Mouse (Mus musculus): Measurements from ENCODE around the gene Rnf111.
"Not testable (repeated sequence)": the region's sequence is repeated elsewhere in the genome, so short reads cannot be mapped to it uniquely, and the experiment has no call there.

Gene Rnf111

GRCm38 (mm10) chr9:70503626-70504041 is at the start of gene Rnf111:
Gene Rnf111, minus strand, starts transcription at chr9:70503725.
- DNase-seq (ENCODE audit: low read depth): peak; percentile 98

GRCm38 (mm10) chr9:70552233-70552632 is 48.7 kb upstream of the Rnf111 start:
- peak; percentile 20 for DNase-seq (ENCODE audit: low read depth)

DNA sequence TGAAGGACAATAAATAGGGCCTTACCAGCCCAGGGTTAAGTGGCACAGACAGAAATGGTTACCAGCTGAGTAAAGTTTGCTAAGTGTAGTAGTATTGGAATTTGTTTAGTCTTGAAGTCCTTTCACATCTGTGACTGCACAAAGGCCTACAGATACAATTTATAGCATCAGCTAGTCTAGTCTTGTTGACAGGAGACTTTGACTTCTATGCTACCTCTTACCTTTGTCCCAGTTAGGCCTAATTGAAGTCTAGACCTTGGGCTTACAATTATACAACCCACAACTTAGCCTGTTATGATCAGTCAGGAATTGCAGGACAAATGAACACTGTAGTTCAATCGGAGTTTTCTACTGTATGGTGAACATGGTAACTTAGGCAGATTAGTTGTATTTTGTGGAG is 48.0 kb upstream of the Rnf111 start:
- no peak for DNase-seq (ENCODE audit: low read depth)

- no peak for DNase-seq (ENCODE audit: low read depth)
These were observed 44.8 kb upstream of the Rnf111 start for GRCm38 (mm10) chr9:70548304-70548703.

DNA sequence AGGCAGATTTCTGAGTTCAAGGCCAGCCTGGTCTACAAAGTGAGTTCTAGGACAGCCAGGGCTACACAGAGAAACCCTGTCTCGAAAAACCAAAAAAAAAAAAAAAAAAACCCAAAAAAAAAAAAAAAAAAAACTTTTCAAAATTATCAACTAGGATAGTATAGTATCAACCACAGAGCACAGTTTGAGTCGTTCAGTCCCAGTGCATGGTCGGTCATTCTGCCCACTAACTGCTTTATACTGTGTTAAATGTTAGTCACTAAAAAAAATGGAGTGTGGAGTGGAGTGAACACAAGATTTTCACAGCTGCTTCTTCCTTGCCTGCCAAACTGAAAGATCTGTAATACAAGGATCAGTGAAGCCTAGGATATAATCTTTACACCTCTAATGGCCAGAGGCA is 43.1 kb upstream of the Rnf111 start:
- DNase-seq (ENCODE audit: low read depth): not testable (repeated sequence)

DNA sequence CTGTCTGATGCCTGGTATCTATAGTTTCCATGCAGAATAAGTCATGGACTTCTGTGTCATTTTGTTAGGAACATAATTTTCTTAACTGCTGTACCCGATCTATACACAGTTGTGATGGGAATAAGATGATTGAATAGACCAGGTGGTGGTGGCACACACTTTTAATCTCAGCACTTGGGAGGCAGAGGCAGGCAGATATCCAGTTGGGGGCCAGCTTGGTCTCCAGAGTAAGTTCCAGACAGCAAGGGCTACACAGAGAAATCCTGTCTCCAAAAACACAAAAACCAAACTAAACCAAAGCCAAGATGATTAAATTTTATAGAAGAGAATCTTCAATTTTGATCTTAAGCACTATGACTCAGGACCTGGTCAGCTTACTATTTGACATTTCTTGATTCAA is 41.3 kb upstream of the Rnf111 start:
- no peak for DNase-seq (ENCODE audit: low read depth)

- peak; percentile 17 for DNase-seq (ENCODE audit: low read depth)
These were observed 40.5 kb upstream of the Rnf111 start for GRCm38 (mm10) chr9:70543985-70544384.

- no peak for DNase-seq (ENCODE audit: low read depth)
These were observed 39.7 kb upstream of the Rnf111 start for GRCm38 (mm10) chr9:70543048-70543880.

GRCm38 (mm10) chr9:70542305-70543041 is 38.9 kb upstream of the Rnf111 start, which contains the start of gene Sltm:
Gene Sltm, plus strand, starts transcription at chr9:70542754.
- peak; percentile 98 for DNase-seq (ENCODE audit: low read depth)

DNA sequence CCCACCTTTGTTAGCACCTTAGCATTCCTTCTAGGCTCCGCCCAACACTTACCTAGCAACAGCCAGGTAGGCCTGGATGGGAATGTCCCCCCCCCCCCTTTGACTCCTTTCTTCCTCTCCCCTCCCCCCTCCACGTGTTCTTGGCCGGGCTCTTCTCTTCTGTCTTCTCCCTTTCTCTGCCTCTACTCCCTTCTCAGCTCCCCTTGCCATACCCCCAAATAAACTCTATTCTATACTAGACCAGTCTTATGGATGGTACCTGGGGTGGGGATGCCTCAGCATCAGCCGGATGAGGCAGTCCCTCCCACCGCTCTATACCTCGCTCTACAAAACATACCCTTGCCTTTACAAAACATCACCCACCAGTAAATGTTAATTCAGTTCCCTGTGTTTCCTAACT is 38.1 kb upstream of the Rnf111 start:
- peak; percentile 41 for DNase-seq (ENCODE audit: low read depth)

DNA sequence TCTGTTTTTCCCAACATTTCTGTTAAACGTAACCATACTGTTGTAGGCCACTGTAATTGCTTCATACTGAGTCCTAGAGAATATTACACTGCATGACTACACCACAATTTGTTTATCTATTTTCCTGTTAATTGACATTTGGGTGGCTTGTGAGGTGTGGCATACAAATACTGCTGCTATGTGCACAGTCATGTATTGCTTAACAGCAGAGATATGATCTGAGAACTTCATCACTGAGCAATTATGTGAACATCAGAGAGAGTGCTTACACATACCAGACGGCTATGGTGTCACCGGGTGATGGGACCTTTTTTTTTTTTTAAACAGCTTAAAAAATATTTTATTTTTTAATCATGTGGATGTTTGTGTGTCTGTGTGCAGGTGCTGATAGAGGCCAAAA is 29.8 kb upstream of the Rnf111 start:
- no peak for DNase-seq (ENCODE audit: low read depth)

DNA sequence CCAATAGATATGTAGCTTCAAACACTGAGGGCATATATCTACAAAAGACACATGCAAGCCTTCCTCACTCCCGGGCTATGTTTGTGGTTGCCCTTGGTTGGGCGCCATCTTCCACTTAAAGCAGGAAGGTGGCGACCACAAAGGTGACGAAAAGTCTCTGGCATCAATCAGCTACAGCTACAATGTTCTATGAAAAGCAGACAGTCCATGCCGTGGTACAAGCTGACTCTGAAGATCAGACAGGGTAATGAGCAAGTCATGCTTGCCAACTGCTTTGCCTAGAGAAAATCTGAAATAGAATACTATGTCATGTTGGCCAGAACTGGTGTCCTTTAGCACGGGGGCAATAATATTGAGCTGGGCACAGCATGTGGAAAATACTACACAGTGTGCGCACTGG is 20.8 kb upstream of the Rnf111 start:
- no peak for DNase-seq (ENCODE audit: low read depth)

DNA sequence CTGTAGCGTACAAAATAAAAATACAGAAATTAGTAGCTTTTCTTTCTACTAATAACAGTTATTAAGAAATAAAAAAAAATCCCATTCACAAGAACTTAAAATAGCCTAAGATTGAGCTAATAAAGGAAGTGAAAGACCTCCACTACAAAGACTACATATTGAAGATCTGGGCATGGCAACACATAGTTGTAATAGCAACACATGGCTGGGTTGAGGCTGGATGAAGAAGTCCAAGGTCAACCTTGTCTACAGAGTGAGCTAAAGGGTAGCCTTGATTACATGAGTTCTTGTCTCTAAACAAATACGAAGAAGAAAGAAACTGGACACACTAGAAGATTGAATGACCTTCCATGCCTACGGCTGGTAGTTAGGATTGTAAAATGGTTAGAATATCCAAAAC is 20.3 kb upstream of the Rnf111 start:
- no peak for DNase-seq (ENCODE audit: low read depth)

- no peak for DNase-seq (ENCODE audit: low read depth)
These were observed 17.1 kb upstream of the Rnf111 start for GRCm38 (mm10) chr9:70520651-70521050.

- DNase-seq (ENCODE audit: low read depth): no peak
These were observed 8.2 kb upstream of the Rnf111 start for GRCm38 (mm10) chr9:70511681-70512080.

GRCm38 (mm10) chr9:70510998-70511583 is 7.6 kb upstream of the Rnf111 start:
- peak; percentile 48 for DNase-seq (ENCODE audit: low read depth)

DNA sequence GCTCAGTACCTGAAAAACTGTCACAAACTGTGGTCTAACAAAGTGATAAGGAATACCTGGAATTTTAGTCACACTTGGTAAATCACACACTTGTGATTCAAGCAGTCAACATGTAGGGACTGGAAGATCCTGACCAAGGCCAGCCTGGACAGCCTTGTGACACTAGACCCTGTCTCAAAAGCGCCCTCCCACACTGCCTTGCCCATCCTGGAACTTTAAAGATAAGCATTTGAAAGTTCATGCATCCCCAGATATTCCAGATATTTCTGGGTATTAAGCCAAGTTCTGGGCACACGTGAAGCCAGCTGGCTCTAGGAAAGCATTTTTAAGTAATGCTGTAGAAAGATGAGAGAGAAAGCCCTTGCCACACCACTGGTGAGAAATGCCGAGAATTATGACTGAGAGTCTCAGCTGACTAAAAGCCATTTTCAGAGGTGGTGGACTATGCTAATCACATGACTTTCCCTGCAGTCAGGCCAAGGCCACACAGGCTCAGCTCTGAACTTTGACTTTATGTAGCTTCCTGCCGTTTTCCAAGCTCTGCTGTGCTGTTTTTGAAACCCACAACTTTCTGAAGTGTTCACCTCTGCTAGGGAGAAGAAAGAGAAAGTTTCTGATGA is 6.5 kb upstream of the Rnf111 start:
- DNase-seq (ENCODE audit: low read depth): no peak

DNA sequence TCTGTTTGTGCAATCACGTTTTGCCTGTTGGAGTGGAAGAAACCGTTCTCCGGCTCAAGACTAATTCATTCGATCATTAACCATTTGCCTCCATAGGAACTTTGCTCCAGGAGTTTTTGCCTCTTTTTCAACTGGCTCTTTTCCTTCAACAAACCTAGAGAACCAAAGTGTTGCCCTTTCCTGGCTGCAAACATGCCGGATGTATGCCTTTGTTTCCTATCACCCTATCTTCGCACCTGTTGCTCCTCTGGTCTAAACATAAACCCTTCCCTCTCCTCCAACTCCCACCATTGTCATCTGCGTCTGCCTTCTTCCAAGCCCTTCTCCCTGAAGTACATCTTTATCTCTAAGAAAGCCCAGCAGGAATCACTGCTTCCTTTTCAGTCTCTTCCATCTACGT is 3.3 kb upstream of the Rnf111 start:
- DNase-seq (ENCODE audit: low read depth): no peak

- peak; percentile 47 for DNase-seq (ENCODE audit: low read depth)
These were observed 2.7 kb upstream of the Rnf111 start for GRCm38 (mm10) chr9:70506186-70506585.

- peak; percentile 71 for DNase-seq (ENCODE audit: low read depth)
These were observed 416 bp downstream of the Rnf111 start for GRCm38 (mm10) chr9:70503015-70503603.

DNA sequence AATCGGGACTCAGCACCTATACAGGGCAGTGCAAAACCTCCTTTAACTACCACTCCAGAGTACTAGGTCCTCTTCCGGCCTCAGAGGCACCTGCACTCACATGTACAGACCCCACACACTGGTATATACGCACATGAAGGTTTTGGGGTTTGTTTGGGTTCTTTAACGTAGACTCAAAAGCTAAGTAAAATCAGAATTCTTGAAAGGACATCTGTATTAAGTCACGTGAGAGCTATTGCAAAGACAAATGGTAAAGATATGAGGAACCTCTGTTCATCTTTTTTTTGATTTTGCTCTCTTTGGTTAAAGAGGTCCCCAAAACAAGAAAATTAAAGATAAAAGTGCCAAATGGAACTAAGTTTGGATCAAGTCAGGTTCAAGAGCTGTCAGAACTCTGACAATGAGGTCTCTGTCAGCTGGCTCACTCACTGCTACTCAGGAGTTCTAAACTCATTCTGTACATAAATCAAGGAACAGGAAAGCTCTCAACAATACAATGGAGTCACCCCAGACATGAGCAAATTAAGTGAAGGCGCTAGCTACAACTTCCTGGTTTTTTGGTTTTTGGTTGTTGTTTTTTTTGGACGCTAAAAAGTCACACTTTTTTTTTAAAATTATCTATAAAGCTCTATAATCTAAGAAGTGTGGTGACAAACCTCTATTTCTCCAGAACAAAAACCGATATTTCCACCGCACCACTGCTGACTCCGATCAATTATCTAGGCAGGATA is 1.1 kb downstream of the Rnf111 start:
- DNase-seq (ENCODE audit: low read depth): peak; percentile 54

All from induced T-regulatory cell, adult 2 months (primary cell).